Mouse (Mus musculus): Measurements from ENCODE around the gene Arpc5l.

Gene Arpc5l

DNA sequence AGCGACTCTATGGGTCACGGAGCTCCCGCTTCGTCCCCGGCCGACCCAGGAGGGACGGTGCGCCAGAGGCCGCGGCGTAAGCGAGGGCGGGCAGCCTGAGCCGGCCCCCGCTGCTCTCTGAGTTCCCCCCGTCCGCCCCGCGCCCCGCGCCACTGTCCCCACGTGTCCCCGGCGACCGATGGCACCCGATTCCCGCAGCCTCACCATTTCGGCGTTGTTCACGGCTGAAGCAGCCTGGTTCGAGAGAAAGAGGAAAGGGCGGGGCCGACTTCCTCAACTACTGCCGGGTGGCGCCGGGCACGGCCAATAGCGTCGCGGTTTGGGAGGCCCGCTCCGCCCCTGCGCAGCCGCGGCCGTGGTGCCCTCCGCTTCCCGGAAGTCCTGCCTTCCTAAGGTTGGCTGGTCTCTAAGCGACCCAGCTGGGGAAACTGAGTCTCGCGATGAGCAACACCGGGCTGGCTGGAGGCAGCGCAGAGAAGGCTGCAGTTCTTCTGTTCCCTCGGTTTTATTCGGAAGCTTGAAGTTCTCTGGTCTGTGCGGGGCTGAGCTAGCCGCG, at the start of gene Arpc5l:
Gene Arpc5l (plus strand): TSS at position 469 of the 556 bp plus-strand sequence.
- DNase-seq (ENCODE audit: low read depth) = peak; percentile 83

DNA sequence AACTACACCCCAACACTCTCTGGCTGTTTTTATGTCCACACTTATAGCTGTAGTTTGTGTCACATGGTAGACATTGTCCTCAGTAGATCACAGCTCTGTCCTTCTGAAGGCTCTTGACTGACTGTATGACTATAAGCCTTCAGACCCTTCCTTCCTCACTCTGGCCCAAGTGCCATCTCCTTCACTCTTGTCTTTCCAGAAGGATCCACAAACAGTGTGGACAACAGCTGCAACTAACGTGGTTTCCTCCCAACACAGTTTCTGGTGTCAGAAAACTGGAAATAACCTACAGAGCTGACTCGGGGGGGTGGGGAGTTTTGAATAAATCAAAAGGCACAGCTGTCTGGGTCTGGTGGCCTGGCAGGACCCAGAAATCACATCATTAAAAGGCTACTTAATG, 49.1 kb upstream of the Arpc5l start:
- no peak for DNase-seq (ENCODE audit: low read depth)

GRCm38 (mm10) chr2:38957671-38958223, 47.4 kb upstream of the Arpc5l start:
- no peak for DNase-seq (ENCODE audit: low read depth)

DNA sequence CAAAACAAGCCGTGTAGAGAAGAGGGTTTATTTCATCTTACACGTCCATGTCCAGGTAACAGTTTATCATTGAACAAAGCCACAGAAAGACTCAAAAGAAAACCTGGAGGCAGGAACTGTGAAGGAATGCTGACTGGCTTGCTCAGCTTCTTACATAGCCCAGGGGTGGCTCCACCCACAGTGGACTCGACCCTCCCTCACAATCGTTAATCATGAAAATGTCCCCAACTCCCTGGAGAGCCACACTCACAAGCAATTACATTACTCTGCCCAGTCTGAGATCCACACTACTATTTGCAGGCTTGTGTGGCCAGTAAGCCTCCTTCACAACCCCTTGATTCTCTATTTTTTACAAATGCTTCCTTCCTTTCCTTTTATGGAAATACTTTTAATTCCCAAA, 41.0 kb upstream of the Arpc5l start:
- DNase-seq (ENCODE audit: low read depth) = no peak

DNA sequence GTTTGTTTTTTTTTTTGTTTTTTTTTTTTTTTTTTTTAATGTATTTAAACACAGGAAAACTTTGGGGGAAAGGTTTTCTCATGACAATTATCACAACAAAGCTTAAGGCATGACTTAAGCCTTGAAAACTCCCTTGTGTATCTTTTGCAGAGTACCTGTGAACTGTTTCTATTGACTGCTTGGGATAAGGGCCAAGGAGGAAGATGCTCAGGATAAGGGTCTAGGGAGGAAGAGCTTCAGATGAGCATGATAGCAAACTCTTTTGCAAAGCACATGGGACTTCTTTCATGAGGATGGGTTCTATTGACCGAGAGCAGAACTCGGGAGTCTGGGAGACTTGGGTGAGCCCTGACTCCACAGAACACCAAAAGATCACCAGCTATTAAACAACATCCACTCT, 35.5 kb upstream of the Arpc5l start:
- no peak for DNase-seq (ENCODE audit: low read depth)

GRCm38 (mm10) chr2:38970057-38970456, 35.1 kb upstream of the Arpc5l start:
- no peak for DNase-seq (ENCODE audit: low read depth)

- no peak for DNase-seq (ENCODE audit: low read depth)
These were observed 31.9 kb upstream of the Arpc5l start for GRCm38 (mm10) chr2:38973223-38973622.

DNA sequence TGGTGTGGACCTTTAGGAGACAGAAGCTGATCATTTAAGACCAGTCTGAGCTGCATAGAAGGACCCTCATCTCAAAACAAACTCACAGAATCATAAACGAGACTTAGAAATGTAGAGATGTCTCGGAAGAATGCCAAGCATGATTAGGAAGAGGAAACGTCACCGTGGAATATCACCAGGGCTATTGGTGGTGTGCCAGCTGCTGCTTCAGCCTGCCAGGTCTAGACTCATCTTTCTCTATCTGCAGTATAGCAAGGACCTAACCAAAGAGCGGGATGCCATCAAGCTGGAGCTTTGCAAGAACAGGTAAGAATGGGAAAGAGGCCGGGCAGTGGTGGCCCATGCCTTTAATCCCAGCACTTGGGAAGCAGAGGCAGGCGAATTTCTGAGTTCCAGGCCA, 31.4 kb upstream of the Arpc5l start:
- no peak for DNase-seq (ENCODE audit: low read depth)

DNA sequence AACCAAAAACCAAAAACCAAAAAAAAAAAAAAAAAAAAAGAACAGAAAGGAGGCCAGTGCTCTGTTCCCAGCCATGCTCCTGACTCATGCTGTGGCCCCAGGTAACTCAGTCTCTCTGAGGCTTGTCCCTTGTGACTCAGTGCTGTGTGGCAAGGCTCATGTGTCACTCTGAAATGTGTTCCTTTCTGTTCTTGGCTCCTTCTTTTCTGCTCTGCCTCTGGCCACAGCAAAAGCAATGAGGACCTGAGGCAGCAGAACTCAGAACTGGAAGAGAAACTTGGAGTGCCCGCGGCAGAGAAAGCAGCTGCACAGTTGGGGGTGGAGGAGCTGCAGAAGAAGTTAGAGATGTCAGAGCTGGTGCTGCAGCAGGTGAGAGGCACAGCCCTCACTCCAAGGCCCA, 31.0 kb upstream of the Arpc5l start:
- no peak for DNase-seq (ENCODE audit: low read depth)

DNA sequence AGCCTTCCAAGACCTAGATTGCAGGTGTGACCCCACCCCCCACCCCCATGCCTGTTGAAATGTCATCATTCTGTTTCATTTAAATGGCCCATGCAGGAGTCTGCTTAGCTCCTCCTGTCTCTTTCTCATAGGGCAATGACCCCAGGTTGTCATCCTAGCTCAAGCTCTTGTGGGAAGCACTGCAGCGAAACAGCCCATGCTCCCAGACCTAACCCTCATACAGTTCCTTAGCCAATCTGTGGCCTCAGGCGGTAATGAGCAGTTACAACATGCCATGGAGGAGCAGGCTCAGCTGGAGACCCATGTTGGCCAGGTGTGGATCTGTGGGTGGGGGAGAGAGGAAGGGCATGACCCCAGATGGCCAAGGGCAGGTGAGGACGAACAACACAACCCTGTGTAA, 30.0 kb upstream of the Arpc5l start:
- DNase-seq (ENCODE audit: low read depth) = no peak

DNA sequence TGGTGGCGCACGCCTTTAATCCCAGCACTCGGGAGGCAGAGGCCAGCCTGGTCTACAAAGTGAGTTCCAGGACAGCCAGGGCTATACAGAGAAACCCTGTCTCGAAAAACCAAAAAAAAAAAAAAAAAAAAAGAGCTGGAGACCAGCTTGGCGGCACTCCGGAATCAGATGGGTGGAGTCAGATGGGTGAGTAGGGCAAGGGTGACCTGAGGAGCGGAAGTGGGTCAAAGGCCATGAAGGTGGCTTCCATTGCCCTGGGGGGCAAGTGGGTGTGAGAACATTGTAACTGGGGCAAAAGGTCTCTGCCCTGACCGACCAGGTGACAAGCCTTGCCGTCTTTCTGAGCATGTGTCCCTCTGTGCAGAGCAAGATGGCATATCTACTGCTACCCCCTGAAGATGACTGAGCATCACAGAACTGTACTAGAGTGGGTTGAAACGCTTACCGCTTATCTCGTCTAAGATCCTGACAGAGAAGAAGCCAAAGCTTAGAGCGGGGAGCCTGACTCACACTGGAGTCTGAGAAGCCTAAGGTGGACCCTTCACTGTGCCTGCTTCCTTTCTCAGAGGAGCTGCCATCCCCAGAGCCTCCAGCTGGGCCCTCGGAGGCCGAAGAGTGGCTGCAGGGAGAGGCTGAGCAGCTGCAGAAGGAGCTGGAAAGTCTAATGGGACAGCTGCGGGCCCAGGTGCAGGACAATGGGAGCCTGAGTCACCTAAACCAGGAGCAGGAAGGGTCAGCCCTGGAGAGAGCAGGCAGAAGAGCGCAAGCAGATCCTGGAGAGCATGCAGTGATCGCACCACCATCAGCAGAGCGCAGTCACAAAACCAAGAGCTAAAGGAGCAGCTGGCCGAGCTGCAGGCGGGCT, 29.0 kb upstream of the Arpc5l start:
- DNase-seq (ENCODE audit: low read depth) = no peak

GRCm38 (mm10) chr2:38977837-38978236, 27.3 kb upstream of the Arpc5l start:
- DNase-seq (ENCODE audit: low read depth) = no peak

DNA sequence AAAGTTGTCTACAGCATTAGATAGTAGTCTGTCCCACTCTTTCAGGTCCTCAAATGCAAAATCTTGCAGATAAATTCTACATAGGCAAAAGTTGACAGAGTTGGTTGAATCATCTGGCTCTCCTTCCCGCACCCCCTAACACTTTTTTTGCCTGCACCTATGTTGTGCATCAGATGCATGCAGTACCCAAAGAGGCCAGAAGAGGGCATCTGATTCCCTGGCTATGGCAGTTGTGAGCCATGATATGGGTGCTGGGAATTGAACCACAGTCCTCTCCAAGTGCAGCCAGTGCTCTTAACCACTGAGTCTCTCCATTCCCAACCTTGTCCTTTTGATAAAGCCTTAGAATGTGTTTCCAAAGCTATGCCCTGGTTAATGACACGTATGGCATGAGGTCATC, 21.7 kb upstream of the Arpc5l start:
- DNase-seq (ENCODE audit: low read depth) = no peak

DNA sequence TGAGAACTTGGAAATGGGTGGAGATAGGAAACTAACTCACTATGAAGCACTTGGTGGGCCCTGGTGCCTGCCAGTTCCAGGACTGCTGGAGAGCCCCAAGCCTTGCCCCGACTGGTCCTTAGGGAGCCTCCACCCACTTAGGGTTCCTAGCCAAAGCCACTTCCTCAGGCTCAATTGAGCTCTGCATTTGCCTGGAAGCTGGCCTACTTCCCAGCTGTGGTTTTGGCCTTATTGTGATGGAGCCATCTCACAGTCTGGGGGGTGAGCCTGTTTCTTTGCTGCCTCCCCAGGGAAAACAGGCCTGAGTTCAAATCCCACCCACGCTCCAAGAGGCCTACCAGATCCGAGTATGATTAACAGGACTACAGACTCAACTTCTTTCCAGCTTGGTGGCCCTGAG, 18.6 kb upstream of the Arpc5l start:
- no peak for DNase-seq (ENCODE audit: low read depth)

- DNase-seq (ENCODE audit: low read depth) = no peak
These were observed 17.8 kb upstream of the Arpc5l start for GRCm38 (mm10) chr2:38987371-38987770.

- DNase-seq (ENCODE audit: low read depth) = no peak
These were observed 17.2 kb upstream of the Arpc5l start for GRCm38 (mm10) chr2:38987803-38988510.

- DNase-seq (ENCODE audit: low read depth) = no peak
These were observed 16.2 kb upstream of the Arpc5l start for GRCm38 (mm10) chr2:38988929-38989328.

DNA sequence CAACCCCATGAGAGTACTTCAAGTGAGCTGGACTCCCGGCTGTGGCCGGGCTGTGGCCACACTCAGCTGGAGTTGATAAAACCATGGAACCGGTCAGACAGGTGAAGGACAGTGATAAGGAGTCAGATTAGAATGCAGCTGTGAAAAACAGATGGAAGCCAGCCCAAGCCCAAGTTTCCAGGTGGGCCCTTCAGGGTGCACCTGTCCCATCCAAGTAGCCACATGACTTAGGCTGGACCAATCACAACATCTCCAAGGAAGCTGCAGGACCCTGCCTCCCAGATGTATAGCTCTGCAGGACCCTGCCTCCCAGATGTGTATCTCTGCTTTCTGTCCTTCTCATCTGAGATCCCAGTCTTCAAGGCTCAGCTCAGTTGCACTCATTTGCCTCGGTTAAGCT, 13.1 kb upstream of the Arpc5l start:
- DNase-seq (ENCODE audit: low read depth) = no peak

DNA sequence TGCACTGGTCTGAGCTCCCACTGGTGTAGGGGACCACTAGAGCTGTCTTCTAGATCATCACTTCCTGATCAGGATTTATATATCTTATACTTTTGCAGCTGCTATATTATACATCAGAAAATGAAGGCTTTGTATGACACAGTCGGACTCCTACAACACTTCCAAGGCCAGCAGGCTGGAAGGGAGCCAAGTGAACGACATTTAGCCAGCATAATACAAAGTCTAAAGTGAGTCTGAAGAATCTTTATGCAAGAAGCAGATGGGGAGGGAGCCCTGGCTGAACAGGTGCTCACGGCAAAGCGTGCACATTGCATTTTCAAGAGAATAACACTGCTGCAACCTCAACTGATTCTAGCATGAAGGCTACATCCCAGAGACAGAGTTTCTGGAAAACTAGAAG, 12.7 kb upstream of the Arpc5l start:
- no peak for DNase-seq (ENCODE audit: low read depth)

GRCm38 (mm10) chr2:38997386-38998374, 7.5 kb upstream of the Arpc5l start, which contains the start of gene Wdr38:
Wdr38 (plus strand) TSS chr2:38997476.
- DNase-seq (ENCODE audit: low read depth) = peak; percentile 82

DNA sequence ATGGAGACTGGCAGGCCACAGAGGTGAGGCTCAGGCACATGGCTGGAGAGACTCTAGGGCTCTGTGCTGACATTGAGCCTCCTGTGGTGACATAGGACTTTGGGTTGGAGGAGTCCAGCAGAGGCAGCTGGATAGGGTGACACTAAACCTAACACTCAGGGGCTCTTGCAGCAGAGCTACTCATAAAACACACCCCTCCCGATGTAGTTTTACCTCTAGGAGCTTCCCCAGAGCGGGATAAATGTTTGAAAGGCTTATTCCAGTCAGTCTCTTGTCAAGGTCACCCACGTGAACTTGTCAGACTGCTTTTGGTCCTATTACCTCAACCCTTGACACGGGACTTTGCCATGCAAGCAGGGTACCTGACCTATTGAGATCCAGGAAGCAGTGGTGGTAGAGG, 5.8 kb upstream of the Arpc5l start:
- no peak for DNase-seq (ENCODE audit: low read depth)
